Mouse (Mus musculus): ENCODE data around the gene Fanca.

DNA sequence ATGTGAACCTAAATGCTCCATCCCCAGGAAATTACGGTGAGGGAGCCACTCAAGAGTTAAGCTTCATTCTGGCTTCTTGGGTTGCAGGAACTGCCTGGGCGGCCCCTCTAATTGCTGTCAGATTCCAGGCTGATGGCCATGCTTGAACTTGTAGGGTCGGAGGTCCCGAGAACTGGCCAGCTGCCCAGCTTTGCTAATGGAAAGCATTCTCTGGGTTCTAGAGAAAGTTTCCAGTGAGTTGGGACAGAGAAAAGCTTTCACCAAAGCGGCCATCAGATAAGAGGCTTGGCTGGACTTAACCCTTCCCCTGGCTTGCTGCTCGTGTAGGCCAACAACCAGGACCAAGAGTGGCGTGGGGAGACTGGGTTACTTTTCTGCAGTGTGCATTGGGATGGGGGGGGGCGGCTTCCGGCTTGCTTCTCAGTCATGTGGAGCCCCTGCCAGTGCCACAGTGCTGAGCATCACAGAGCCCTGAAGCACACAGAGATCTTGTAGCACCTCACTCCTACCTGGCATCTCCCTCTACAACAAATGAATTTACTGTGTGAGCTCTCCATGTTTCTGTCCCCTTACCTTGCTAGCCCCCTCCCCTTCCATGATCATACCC is 30.0 kb upstream of the Fanca start:
- TF ChIP-seq EP300 (IDR thresholded peaks at IDR 0.05; ENCODE audit: low read depth) (no peak), CTCF (IDR thresholded peaks at IDR 0.05; ENCODE audit: low read depth) (no peak)
